Mouse (Mus musculus) heart, postnatal 0 days (tissue): ENCODE data around the gene Gcfc2.

ENCODE experiments used
- CTCF ChIP-seq: IDR thresholded peaks from 2 replicates; pipeline ENCODE4 v1.5.1; 2016; ENCODE audit warnings: antibody characterized with exemption, control low read depth, low read depth
- EP300 ChIP-seq: IDR thresholded peaks from 2 replicates; pipeline ENCODE4 v1.6.1; 2016; ENCODE audit warnings: antibody characterized with exemption, low read depth

DNA sequence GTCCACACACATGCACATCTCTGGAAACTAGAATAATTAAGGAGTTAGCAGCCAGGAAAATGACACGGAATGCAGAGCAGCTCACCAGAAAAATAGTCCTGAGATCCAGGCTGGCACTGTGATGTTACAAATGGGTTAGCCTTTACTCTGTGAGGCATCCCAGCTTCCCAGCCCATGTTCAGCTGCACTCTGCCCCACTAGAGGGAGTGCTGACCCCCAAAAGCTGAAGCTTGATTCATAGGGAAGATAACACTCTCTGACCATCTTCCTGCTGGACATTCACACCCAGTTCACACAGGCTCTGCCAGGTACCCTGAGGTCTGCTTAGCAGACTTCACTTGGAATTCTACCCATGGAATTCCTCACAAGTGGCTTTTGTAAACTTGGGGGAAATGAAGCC, 36.8 kb downstream of the Gcfc2 start:
- TF ChIP-seq CTCF (no peak), EP300 (no peak)
